Mouse (Mus musculus): Measurements from ENCODE around the gene Dmpk.

- TF ChIP-seq CTCF (IDR thresholded peaks at IDR 0.05; ENCODE audit: borderline replicate concordance, control insufficient read depth, extremely low read depth, insufficient read depth, low read length, poor library complexity) (peak; percentile 93), POLR2A (IDR thresholded peaks at IDR 0.05; ENCODE audit: control insufficient read depth, extremely low read depth, insufficient read depth, low read length, poor library complexity) (no peak)
These were observed 5.2 kb downstream of the Dmpk start for GRCm38 (mm10) chr7:19088813-19089212.
